Mouse (Mus musculus): ENCODE measurements around the gene Gm4787. TPM values are rescaled to one million over a fixed set of nuclear protein-coding genes. Genes with fewer than 3 reads are reported as not detected.

The Gm4787 gene
- 0.58 to 0.63 TPM (median 0.61 TPM) in 4 replicates for total RNA-seq (2023; ENCODE audit: inconsistent age)

GRCm38 (mm10) chr12:81379364-81379763, at the start of gene Gm4787:
Gene Gm4787 (minus strand): TSS chr12:81379464.

GRCm38 (mm10) chr12:81421846-81422245, 42.6 kb upstream of the Gm4787 start, which contains the start of gene Adam4:
Gene Adam4 (minus strand): TSS chr12:81421946.

GRCm38 (mm10) chr12:81332875-81333421, 46.3 kb downstream of the Gm4787 start, which contains the start of gene Slc8a3:
Gene Slc8a3 (minus strand): TSS chr12:81333180.

Other genes with a start within 250 kb of the Gm4787 start
- gene Slc8a3, start 46.3 kb downstream of the Gm4787 start, total RNA-seq (2023; ENCODE audit: inconsistent age), result not detected in 4 replicates
- gene Adam4, start 42.5 kb upstream of the Gm4787 start, total RNA-seq (2023; ENCODE audit: inconsistent age), result 1.1 to 2.2 TPM (median 1.5 TPM) in 4 replicates
- gene Cox16, start 105.7 kb upstream of the Gm4787 start, total RNA-seq (2023; ENCODE audit: inconsistent age), result 54.9 to 75.5 TPM (median 60.0 TPM) in 4 replicates
- gene Gm20498, start 153.4 kb upstream of the Gm4787 start, total RNA-seq (2023; ENCODE audit: inconsistent age), result 13.1 to 16.5 TPM (median 14.8 TPM) in 4 replicates
- 20.9 to 27.9 TPM (median 24.6 TPM) in 4 replicates for gene Synj2bp, start 153.4 kb upstream of the Gm4787 start, total RNA-seq (2023; ENCODE audit: inconsistent age)
- gene Adam21, start 189.0 kb upstream of the Gm4787 start, total RNA-seq (2023; ENCODE audit: inconsistent age), result 0.26 to 0.29 TPM (median 0.27 TPM) in 3 of 4 replicates, not detected in the other
- 49.4 to 64.7 TPM (median 57.1 TPM) in 4 replicates for gene Med6, start 215.5 kb upstream of the Gm4787 start, total RNA-seq (2023; ENCODE audit: inconsistent age)